Mouse (Mus musculus) kidney, adult 10 weeks (tissue): ENCODE measurements around the gene Grifin. TPM values are rescaled to one million over a fixed set of nuclear protein-coding genes. Genes with fewer than 3 reads are reported as not detected.

ENCODE experiments used
- polyA plus RNA-seq: library from polyadenylated mRNA; stranded (reverse); fragments of 350-450 nt; fragmentation: Illumina TruSeq; extraction: RNeasy Lipid Tissue Mini Kit (QIAGEN cat#74804); gene quantifications from one replicate; pipeline ENCODE4 v1.2.3, GENCODE M21; 2014; ENCODE audit warnings: low read depth, low replicate concordance

The Grifin gene
- polyA plus RNA-seq: not detected

DNA sequence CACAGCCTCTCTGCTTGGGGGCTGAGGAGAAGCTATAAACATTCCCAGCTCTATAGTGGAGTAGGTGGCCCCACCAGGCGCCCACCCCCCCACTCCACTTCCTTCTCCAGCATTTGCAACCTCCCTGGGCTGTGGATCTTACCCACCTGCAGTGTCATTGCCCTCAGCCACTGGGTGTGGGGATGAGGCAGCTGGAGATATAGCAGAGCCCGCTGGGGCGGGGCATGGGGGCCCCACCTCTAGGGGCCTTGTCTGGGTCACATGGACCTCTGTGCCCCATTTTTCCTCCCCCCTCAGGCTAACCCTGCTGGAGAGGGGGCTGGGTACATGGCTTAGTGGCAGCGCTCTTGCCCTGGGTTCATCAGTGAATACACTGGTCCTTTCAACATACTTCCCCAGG, at the start of gene Grifin:
Gene Grifin (minus strand): TSS at position 176 of the 400 bp plus-strand sequence.

DNA sequence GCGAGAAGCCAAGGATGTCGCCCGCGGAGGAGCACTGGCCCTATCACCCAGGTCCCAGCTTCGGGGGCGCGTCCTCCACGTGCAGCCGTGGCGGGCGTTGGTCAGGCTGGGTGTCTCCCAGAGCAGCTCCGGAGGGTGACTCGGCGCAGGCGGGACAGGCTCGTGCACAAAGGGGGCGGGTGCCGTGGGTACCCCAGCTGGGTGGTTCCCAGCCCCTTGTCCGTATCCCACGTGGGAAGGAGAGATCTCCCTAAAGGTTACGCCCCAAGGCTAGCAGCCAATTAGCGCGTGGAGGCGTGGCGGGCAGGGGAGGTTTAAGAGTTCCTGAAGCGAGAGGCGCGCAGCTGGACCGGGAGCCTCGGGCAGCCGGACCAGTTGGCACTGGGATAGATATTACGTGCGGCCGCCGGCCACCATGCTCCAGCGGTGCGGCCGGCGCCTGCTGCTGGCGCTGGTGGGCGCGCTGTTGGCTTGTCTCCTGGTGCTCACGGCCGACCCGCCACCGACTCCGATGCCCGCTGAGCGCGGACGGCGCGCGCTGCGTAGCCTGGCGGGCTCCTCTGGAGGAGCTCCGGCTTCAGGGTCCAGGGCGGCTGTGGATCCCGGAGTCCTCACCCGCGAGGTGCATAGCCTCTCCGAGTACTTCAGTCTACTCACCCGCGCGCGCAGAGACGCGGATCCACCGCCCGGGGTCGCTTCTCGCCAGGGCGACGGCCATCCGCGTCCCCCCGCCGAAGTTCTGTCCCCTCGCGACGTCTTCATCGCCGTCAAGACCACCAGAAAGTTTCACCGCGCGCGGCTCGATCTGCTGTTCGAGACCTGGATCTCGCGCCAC, 42.3 kb upstream of the Grifin start, which contains the start of gene Lfng:
Gene Lfng (plus strand): TSS at position 320 of the 835 bp plus-strand sequence.

Other genes starting within 250 kb of the Grifin start
- not detected for gene Mad1l1, start 243.5 kb downstream of the Grifin start, polyA plus RNA-seq
- 0.53 TPM for gene Nudt1, start 243.4 kb downstream of the Grifin start, polyA plus RNA-seq
- gene Mrm2, start 233.2 kb downstream of the Grifin start, polyA plus RNA-seq: 0.73 TPM
- gene Snx8, start 175.8 kb downstream of the Grifin start, polyA plus RNA-seq: 0.36 TPM
- gene Eif3b, start 145.7 kb downstream of the Grifin start, polyA plus RNA-seq: 25.0 TPM
- not detected for gene Gm4869, start 119.4 kb downstream of the Grifin start, polyA plus RNA-seq
- gene Chst12, start 59.5 kb downstream of the Grifin start, polyA plus RNA-seq: not detected
- 0.57 TPM for gene Lfng, start 42.2 kb upstream of the Grifin start, polyA plus RNA-seq
- 0.97 TPM for gene Ttyh3, start 84.0 kb upstream of the Grifin start, polyA plus RNA-seq
- gene Iqce, start 137.3 kb upstream of the Grifin start, polyA plus RNA-seq: 17.6 TPM
- 2.1 TPM for gene Brat1, start 139.9 kb upstream of the Grifin start, polyA plus RNA-seq
- gene Amz1, start 159.1 kb upstream of the Grifin start, polyA plus RNA-seq: not detected